Mouse (Mus musculus): ENCODE measurements around the gene Olfr1134. TPM values are rescaled to one million over a fixed set of nuclear protein-coding genes. Genes with fewer than 3 reads are reported as not detected.

The Olfr1134 gene
- polyA plus RNA-seq, 1 experiment from 2014 or later, result not detected

Other genes starting within 250 kb of the Olfr1134 start
- gene Olfr1123, start 241.8 kb downstream of the Olfr1134 start, polyA plus RNA-seq (2014; fragmentation: Nextera tagmentation; extraction: Ambion mirVana), result not detected in 2 replicates
- 0.06 and 0.09 TPM in 2 replicates for gene Olfr1124, start 228.2 kb downstream of the Olfr1134 start, polyA plus RNA-seq (2014; fragmentation: Nextera tagmentation; extraction: Ambion mirVana)
- gene Olfr1126, start 204.5 kb downstream of the Olfr1134 start, polyA plus RNA-seq (2014; fragmentation: Nextera tagmentation; extraction: Ambion mirVana), result not detected in 2 replicates
- not detected in 2 replicates for gene Pramel7, start 161.4 kb downstream of the Olfr1134 start, polyA plus RNA-seq (2014; fragmentation: Nextera tagmentation; extraction: Ambion mirVana)
- gene Pramel6, start 151.9 kb downstream of the Olfr1134 start, polyA plus RNA-seq (2014; fragmentation: Nextera tagmentation; extraction: Ambion mirVana), result not detected in 2 replicates
- not detected in 2 replicates for gene Olfr153, start 126.7 kb downstream of the Olfr1134 start, polyA plus RNA-seq (2014; fragmentation: Nextera tagmentation; extraction: Ambion mirVana)
- gene Olfr1128, start 112.9 kb downstream of the Olfr1134 start, polyA plus RNA-seq (2014; fragmentation: Nextera tagmentation; extraction: Ambion mirVana), result not detected in 2 replicates
- not detected in 2 replicates for gene Olfr1129, start 84.6 kb downstream of the Olfr1134 start, polyA plus RNA-seq (2014; fragmentation: Nextera tagmentation; extraction: Ambion mirVana)
- not detected in 2 replicates for gene Olfr1130, start 52.2 kb downstream of the Olfr1134 start, polyA plus RNA-seq (2014; fragmentation: Nextera tagmentation; extraction: Ambion mirVana)
- gene Olfr1131, start 31.4 kb downstream of the Olfr1134 start, polyA plus RNA-seq (2014; fragmentation: Nextera tagmentation; extraction: Ambion mirVana), result not detected in 2 replicates
- not detected in 2 replicates for gene Olfr1132, start 20.9 kb downstream of the Olfr1134 start, polyA plus RNA-seq (2014; fragmentation: Nextera tagmentation; extraction: Ambion mirVana)
- not detected in 2 replicates for gene Olfr1133, start 11.1 kb downstream of the Olfr1134 start, polyA plus RNA-seq (2014; fragmentation: Nextera tagmentation; extraction: Ambion mirVana)
- gene Olfr1135, start 15.2 kb upstream of the Olfr1134 start, polyA plus RNA-seq (2014; fragmentation: Nextera tagmentation; extraction: Ambion mirVana), result not detected in 2 replicates
- not detected in 2 replicates for gene Olfr1136, start 35.5 kb upstream of the Olfr1134 start, polyA plus RNA-seq (2014; fragmentation: Nextera tagmentation; extraction: Ambion mirVana)
- gene Olfr1137, start 54.7 kb upstream of the Olfr1134 start, polyA plus RNA-seq (2014; fragmentation: Nextera tagmentation; extraction: Ambion mirVana), result not detected in 2 replicates
- not detected in 2 replicates for gene Olfr1138, start 81.5 kb upstream of the Olfr1134 start, polyA plus RNA-seq (2014; fragmentation: Nextera tagmentation; extraction: Ambion mirVana)
- gene Olfr1140, start 85.3 kb upstream of the Olfr1134 start, polyA plus RNA-seq (2014; fragmentation: Nextera tagmentation; extraction: Ambion mirVana), result not detected in 2 replicates
- not detected in 2 replicates for gene Olfr1141, start 95.5 kb upstream of the Olfr1134 start, polyA plus RNA-seq (2014; fragmentation: Nextera tagmentation; extraction: Ambion mirVana)
- not detected in 2 replicates for gene Olfr152, start 121.0 kb upstream of the Olfr1134 start, polyA plus RNA-seq (2014; fragmentation: Nextera tagmentation; extraction: Ambion mirVana)
- gene Olfr1143, start 142.1 kb upstream of the Olfr1134 start, polyA plus RNA-seq (2014; fragmentation: Nextera tagmentation; extraction: Ambion mirVana), result not detected in 2 replicates
- not detected in 2 replicates for gene Olfr1145, start 151.4 kb upstream of the Olfr1134 start, polyA plus RNA-seq (2014; fragmentation: Nextera tagmentation; extraction: Ambion mirVana)
- not detected in 2 replicates for gene Olfr1148, start 172.1 kb upstream of the Olfr1134 start, polyA plus RNA-seq (2014; fragmentation: Nextera tagmentation; extraction: Ambion mirVana)
- gene Olfr1150-ps1, start 185.5 kb upstream of the Olfr1134 start, polyA plus RNA-seq (2014; fragmentation: Nextera tagmentation; extraction: Ambion mirVana), result not detected in 2 replicates
- not detected in 2 replicates for gene Olfr1151, start 197.4 kb upstream of the Olfr1134 start, polyA plus RNA-seq (2014; fragmentation: Nextera tagmentation; extraction: Ambion mirVana)
- gene Olfr1152, start 208.0 kb upstream of the Olfr1134 start, polyA plus RNA-seq (2014; fragmentation: Nextera tagmentation; extraction: Ambion mirVana), result 0.03 TPM in 2 replicates
- not detected in 2 replicates for gene Olfr1153, start 236.5 kb upstream of the Olfr1134 start, polyA plus RNA-seq (2014; fragmentation: Nextera tagmentation; extraction: Ambion mirVana)
- not detected in 2 replicates for gene Olfr1154, start 246.7 kb upstream of the Olfr1134 start, polyA plus RNA-seq (2014; fragmentation: Nextera tagmentation; extraction: Ambion mirVana)